Mouse (Mus musculus): ENCODE data around the gene E2f3.

DNA sequence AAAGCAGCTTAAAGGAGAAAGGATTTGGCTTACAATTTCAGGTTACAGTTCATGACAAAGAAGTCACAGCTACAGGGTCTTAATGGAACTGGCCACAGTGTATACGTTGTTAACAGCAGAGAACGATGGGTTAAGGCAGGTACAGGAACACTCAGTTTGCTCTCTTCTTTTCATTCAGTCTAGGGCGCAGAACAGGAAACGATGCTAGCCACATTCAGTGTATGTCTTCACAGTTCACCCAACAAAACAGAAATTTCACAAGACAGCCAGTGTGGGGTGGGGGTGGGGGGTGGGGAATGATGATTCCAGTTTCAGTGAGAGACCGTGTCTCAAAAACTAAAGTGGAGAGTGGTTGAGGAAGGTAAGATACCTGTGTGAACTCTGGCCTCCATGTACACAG is 48.7 kb upstream of the E2f3 start:
- TF ChIP-seq EP300 (IDR thresholded peaks at IDR 0.05; ENCODE audit: low read depth) (no peak), CTCF (IDR thresholded peaks at IDR 0.05; ENCODE audit: low read depth) (no peak)
